Mouse (Mus musculus) 3T3-L1 (cell line): Measurements from ENCODE around the gene Kcnc2.

Source experiments
- DNase-seq: peaks from one replicate; pipeline ENCODE4 v3.0.0-alpha.2; 2015; ENCODE audit warnings: low read depth, low spot score

The Kcnc2 gene

DNA sequence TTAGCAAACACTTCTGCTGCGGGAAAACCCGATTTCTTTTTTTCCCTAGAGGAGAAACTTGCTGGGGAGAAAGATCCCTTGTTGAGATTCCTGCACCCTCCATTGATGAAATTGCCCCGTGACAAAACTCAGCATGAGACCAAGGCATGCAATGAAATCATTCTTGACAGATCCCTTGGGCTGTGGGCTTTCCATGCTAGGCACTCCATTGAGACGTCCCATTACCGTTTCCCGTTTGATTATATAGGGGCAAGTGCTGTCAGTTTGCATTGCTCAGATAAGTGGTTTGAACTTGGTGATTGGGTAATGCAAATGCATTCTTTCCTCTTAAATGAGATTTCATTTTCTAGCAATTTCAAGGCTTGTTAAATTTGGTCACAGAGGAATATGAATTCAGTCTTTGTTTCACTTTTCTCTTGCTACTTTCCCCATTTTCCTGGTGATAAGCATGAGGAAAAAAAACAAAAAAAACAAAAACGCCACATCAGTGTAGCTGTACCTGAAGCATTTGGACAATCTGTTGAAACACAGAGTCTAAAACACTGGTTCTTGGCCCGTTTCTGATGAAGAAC is 123.6 kb downstream of the Kcnc2 start:
- DNase-seq = no peak

DNA sequence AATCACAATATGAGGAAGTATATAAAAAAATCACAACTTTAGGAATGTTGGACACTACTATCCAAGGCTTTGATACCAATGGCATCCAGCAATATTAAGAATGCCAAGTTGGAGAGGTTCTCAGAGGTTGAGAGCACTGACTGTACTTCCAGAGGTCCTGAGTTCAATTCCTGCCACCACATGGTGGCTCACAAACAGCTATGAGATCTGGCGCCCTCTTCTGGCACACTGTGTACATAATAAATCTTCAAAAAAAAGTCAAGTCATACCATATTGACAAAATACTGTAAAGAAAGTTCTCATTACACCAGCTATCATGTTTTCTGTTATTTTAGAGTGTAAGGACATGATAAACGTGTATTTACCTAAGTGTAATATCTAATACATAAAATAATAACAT is 126.3 kb downstream of the Kcnc2 start:
- DNase-seq = peak; percentile 52

DNA sequence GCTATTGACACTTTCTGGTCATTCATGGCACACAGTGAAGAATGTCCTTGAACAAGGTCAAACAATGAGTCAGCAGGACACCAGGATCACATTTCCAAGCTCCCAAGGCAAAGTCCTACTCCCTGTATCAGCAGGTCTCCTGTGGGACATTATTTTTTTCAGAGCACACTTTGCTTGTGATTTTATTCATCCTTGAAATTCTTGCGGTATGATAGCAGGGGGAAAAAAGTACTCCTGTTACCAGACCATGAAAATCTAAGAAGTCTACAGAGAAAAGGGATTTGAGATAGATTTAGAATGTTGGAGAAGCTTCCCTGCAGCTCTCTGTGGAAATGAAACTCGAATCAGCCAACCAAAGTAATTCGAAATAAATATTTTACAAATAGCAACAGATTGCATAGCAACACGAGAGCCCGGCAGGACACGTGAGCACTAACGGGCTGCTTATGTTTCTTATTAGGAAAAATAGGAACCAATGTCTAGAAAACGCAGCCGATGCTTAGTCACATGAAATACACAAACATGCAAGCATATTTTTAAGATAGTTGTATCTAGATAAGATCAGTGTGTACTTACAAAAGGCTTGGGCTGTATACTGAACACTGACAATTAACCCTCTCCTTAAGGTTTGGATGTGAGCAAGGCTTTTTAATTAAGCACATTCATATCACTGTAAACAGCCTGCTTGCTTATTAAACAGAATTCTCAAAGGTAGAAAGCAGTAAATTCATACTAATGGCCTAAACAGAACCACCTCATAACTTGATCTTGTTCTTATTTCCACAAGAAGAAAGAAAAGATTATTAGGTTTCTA is 129.9 kb downstream of the Kcnc2 start:
- DNase-seq = peak; percentile 42

DNA sequence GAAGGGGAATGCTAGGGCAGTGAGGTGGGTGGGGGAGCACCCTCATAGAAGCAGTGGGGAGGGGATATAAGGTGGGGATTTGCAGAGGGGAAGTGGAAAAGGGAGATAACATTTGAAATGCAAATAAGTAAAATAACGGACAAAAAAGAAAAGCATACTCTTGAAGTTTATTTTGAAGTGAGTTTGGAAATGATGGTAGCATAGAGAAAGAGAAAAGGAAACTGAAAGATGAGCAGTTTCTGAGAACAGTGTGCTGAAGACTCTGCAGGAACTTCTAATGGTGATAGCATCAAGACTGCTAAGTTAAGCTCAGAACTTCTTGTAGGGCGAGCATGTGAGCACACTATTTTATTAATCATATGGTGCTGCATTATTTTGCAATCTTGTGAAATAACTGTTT is 138.6 kb downstream of the Kcnc2 start:
- DNase-seq = no peak

DNA sequence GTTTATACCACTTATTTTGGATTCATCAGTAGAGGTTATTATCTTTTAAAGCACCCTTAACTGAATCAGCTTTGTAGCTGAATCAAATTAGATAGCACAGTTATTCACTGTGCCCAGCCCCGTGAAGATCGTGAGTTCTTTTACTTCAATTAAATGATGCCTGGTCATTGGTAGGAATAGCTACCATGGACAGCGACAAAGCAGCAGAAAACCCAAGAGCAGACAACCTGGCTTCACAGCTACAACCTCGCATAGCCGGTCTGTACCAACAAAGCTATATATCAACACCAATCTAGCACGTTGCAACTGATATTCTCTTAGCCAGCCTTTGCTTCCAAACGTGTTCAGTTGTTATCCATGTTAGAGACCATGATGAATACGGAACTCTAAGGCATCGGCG is 152.4 kb downstream of the Kcnc2 start:
- DNase-seq = peak; percentile 62

DNA sequence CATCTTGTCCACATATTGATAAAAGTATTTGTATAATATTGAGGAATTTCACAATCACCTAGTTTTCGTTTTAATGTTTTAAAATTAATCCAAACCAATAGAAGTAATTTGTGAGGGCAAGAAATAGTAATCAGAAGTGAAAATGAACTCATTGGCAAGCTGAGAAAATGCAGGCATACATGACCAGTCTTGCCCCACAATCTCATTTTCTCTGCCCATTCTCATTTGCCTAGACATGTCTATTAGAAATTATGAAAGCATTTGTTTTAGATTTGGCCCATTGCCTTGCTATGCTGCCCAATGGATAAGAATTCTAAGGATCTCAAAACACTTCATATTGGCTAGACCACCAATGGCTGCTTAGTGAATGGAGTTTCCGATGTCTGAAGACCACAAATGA is 166.0 kb downstream of the Kcnc2 start:
- DNase-seq = no peak

DNA sequence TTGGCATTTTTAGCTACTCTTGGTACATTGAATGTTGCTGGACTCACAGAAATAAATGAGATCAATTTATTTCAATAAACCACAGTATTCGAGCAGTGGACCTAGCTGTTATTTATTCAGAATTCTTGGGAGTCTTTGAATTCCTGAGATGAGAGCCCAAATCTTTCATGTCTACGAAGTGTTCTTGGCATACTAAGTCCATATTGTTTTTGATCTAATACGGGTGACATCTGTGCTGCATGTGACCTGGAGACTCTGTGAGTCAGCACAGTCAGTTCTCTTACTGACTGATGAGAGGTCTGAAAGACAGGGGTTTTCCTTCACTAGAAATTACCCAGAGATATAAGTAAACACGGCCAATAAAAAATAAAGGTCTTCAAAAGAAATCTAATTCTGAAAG is 173.7 kb downstream of the Kcnc2 start:
- peak; percentile 59 for DNase-seq

DNA sequence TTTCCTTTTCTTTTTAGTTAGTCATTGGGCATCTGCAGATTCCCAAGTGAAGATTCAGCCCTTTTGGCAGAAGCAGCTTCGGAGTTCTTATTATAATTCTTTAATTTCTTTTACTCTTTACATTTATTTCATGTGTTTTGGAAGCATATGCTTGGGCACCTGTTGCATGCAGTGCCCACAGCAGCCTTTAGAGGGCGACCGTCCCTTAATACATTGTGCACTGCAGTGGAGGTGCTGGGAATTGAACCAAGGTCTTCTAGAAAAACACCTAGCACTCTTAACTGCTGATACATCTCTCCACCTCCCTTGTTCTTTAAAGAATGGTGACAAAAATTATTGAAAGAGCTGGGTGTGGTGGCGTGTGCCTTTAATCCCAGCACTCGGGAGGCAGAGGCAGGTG is 180.0 kb downstream of the Kcnc2 start:
- DNase-seq = no peak

DNA sequence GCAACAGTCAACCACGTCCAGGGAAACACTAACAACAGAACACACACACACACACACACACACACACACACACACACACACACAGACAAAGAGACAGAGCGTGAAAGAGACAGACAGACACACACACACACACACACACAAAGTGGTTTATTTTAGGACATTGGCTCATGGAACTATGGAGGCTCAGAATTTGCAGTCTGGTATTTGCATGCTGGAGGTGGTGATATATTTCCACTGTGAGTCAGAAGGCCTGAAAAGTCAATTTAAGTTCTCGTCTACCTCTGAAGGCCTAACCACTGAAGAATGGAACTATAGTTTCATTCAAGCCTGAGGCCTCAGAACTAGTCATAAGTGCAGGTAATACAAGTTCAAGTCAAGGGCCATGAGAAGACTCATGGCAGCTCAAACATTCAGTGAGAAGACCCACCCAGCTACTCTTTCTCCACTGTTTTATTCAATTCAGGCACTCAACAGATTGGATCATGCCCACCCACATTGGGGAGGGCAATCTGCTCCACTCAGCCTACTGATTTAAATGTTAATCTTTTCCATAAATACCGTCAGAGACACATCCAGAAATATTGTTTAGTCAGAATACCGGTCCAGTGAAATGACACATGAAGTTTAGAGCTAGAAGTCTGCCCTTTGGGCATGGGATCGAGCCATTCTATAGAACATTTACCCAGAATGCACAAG is 197.9 kb downstream of the Kcnc2 start:
- no peak for DNase-seq

DNA sequence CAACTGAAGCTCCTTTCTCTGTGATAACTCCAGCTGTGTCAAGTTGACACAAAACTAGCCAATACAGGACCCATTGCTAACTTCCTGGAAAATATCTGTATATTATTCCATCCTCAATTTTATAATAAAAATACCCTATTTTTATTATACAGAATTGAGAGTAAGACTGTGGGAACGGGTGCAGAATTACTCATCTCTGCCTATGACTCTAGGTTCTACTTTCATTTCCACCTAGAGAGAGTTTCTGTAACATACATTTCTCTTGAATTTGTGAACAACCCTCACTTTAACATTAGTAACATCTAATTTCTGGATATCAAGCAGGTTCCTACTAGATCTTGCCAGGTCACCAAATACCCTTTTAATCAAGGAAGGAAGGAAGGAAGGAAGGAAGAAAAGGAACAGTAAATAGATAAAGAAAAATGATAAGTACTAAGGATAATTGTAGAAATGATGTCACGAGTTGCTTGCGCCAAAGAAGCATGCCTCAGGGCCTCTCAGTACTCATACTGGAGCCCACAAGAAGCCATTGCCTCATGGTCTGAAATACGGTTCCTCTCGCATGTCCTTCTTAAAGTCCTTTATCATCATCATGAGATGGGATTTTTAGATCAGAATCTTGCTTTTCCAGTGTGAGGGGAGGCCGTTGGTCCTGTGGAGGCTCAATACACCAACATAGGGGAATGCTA is 203.3 kb downstream of the Kcnc2 start:
- no peak for DNase-seq

DNA sequence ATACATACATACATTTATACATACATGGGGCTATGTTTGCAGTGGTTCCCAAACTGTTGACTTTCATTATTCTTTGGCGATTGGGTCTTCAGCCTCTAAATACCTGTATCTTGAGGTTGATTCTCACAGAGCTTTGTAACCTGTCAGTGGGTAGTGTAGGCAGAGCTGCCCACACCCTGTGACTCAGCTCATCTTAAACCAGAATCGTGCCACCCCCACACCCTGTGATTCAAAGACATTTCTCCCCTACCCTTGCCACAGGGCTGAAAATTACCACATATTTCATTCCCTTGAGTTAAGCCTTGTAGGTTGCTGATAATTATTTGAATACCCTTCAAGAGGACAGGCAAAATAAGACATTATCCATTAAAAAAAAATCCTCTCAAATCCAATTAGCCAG is 210.5 kb downstream of the Kcnc2 start:
- peak; percentile 60 for DNase-seq

DNA sequence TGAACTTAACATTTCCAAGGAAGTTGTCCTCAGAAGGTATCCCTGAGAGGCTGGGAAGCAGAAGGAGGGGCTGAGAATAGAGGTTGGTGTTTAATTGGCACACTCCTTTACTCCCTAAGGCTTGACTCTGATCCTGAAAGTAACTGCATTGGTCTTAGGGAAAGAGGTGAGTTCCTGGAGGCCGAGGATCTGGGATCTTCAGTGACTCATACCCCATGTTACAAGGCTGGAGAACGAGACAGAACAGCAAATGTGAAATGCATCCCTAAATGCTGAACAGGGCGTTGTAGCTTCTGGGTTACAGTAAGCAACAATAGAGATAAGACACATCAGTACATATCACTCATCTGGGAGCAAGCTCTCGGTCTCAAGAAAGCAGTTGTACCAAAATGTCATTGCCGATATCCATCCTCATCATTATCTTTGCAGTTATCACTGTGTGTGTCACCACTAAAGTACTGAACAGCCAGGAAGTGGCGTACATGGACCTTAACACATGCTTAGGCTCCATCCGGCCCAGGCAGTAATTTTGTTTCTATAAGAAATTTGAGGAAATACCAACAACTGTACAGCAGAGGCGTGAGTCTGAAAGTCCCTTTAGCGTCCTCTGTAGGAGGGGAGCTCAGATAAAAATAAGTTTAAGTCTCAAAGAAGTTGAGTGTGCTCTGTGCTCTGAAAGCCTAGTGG is 211.1 kb downstream of the Kcnc2 start:
- peak; percentile 69 for DNase-seq

DNA sequence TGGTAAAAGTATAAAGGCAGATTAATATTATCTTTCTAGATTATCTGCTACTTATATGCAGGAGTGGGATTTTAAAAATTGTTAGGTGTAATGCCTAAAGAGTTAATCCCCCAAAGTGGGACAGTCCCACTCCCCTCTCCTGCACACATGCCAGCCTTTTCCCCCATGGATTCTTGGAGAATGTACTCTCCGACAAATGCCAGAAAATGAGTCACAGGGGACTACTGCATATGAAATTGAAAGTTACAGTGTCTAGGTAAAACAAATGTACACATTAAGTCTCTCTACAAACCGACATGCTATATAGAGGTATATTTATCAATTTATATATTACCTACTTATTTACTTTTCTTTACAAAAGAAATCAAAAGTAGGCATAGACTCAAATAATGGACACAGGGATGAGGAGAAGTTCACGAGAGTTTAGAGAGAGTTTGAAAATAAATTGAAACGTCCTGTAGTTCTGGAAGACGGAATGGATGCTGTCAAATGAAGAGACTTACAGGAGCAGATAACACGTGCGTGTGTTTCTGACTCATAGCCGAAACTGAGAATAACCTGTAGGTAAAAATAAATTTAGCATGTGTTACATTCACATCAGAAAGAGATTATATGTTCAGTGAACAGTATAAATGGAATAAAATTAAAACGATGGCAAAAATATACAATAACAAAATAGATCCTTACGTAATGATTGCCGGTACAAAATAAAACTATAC is 213.6 kb downstream of the Kcnc2 start:
- peak; percentile 74 for DNase-seq

DNA sequence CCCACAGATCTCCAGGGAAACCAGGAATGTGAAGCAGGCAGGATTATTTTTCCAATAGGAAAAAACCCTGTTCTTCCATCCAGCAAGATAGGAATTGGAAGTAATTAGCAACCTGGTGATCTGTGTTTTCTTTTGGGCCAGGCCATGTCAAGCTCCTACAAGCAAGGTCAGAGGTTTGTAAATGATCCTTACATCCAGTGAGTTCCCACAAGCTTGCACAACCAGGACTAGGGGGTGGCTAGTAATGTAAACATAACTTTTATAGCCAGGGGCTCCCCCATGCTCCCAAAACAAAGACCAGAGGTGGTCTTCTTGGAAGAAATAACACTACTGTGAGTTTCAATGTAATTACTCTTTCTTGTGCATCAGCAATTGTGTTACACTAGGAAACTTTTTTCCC is 214.9 kb downstream of the Kcnc2 start:
- no peak for DNase-seq

DNA sequence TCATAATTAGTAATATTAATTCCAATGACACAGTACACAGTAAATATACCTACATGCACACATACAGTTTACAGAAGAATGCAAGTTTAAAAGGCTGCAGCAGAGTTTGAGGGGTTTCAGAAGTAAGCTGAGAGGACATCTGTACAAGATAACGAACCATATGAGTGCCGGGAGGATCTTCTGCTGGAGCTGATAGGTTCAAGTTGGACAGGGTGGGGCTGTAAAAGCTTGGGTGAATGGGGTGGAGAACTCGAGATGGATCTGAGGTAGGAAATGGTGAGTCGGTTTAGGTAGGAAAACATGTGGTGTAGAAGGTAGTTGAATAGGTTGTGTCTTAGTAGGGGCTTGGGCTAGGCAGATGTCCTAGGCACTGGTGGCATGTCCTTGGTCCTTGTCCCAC is 217.8 kb downstream of the Kcnc2 start:
- no peak for DNase-seq
